Mouse (Mus musculus): Measurements from ENCODE around the gene Irf2bpl.

The Irf2bpl gene

DNA sequence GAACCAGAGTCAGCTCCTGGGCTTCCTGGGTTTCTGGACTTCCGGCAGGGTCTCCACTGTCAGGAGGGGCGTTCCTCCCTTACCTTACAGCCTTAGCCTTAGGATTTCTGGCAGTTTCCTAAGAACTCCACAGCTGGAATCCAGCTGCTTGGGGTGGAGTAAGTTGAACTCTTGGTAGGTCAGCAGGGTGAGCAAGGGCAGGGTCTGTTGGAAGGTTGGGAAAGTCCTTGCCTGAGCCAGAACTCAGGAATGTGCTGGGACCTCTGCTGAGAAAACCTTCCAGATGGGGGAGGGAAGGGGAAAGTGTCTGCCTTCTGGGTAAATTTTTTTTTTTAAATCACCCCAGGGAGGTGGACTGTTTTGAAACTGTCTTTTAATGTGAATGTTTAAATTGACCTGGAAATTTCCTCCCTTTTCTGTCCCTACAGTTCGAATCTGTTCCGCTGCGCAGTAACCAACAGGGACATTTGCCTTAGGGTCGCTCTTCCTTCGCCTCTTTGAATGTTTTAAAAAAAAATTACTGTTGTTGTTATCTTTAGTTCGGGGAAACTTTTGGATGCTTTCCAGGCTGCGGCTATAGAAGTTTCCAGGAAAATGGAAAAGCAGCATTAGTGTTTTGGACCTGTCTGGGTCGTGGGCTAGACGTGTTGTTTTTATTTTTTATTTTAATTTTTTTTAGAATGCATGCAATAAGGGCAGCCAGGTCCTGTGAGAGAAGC, 15.0 kb upstream of the Irf2bpl start:
- in situ Hi-C loops (cut with MboI, MseI), result no loop called here

DNA sequence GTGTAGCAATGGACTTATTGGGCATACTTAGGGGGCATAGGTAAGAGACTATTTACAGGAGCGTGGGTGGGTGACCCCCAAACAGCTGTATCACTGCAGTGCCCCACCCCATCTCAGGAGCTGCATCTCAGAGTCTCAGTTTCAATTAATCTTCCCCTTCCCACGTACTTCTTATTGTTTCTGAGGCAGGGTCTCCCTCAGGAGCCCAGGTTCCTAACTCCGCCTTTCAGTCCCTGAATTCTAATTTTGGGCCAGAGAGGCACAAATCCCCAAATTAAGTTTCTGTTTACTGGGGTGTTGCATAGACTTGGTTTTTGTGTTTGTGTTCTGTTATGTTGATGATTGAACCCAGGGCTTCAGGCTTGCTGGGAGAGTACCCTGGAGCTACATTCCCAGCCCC, 13.8 kb upstream of the Irf2bpl start:
- in situ Hi-C loops (cut with MboI, MseI), result no loop called here

DNA sequence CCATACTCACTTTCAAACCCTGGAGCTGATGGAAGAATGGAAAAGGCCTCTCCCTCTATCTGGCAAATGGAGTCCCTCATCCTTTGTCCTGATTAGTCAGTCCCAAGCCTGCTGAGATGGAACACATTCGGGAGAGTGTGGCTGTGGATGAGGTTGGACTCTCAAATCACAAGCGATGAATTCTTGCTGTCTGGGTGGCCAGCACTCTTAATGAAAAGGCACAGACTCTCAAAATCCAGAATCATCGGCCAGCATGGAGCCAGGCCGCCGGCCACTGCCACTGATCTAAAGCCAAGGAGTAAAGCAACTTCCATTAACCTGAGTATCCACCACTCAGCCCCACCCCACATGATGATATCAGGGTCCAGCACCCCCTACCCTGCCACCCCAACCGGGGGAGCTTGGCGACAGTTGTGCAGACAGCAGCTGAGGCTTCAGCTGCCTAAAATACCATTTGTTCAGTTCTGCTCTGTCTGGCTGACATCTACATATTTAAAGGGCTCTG, 13.2 kb upstream of the Irf2bpl start:
- in situ Hi-C loops (cut with MboI, MseI), result no loop called here

DNA sequence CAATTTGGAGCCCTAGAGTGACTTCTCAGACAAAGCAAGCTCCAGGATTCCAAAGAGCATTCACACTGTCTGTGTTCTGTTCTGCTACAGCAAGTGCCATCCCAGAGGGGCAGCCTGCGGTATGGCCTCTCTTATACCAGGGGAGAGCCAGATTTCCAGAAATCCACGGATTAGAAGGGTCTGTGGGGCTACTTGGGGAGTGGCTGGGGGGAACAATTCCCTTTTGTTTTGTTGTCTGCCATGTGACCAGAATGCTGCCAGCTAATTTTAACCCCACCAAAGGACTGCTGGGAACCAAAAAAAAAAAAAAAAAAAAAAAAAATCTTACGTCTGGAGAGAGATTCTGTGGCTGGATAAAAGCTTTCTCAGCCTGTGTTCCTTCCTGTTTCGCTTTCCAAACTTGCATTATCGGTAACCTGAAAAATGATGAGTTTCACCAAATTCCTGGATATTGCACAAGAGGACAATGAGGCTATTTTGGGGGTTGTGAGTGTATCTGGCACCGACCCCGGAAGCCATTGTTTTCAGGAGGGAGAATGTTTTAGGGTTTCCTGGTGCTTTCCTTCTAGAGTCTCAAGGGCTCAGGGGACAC, 12.4 kb upstream of the Irf2bpl start:
- in situ Hi-C loops (cut with MboI, MseI), result no loop called here

DNA sequence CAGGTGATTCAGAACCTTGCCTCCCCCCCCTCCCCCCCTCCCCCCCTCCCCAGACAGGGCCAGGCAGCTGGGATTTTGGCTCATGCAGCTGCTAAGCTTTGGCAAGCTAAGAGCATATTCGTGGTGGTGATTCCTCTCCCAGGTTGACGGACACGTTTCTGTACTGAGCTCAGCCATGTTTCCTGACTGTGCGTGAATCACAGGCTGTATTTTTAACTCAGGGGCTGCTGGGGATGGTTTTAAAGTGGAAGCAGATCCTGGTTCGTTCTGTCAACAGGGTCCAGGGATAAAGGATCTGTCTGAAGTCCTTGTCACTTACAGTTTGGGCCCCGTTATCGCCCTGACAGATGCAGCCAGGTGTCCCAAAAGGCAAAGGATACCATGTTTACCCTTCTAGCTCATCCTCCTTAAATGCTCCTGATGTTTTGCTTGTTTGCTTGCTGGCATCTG, 11.9 kb upstream of the Irf2bpl start:
- in situ Hi-C loops (cut with MboI, MseI), result no loop called here

DNA sequence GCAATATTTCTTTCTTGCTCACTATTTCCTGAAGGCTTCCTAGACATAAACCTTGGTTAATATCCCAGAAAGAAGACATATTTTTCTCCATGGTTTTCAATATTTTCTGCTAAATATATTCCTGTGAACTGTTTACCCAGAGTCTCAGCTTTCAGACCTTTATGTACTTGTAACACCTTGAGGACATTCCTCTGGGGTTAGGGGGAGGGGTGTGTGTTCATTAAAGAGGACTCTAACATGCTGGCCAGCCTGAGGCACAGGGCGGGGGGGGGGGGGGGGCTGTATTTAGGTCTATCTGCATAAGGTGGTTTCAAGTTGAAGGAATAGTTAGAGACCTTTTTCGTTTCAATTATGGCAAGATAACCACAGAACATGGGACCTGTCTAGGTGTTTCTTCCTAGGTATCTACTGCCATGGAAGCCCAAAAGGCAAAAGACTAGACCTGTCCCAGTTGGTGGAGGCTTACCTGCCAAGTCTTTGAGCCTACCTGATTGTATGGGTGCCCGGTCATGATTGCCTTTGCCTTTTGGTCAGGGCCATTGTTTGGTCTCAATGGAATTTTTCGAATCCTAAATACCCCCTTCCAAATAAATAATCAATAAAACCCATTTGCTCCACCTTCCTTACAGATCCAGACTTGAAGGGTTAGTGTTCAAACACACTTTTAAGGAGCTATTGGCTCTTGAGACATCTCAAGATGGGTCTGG, 11.3 kb upstream of the Irf2bpl start:
- in situ Hi-C loops (cut with MboI, MseI), result no loop called here

DNA sequence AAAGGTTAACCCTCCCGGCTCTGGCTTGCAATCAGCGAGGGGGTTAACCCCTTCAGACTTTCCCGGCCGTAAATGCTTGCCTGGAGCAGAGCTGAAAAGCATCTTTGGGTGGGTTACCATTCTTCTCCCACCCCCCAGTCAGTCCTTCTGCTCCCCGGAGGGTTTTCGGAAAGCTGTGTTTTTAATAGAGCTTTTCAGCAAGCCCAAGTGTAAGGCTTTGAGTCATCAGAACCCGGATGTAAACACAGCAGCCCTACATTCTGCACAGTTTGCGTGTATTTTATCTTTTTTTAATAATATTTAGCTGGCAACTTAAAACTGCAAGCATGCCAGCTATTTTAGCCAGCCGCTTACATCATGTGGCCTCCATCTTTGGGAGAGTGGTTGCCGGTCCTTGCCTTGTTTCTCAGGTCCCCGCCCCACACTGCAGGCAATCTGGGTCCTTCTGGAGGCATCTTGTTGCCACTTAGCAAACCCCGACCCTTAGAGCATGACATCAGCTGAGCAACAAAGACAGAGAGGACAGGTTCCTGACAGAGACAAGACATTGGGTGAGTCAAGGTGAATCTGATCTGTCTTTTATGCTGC, 10.3 kb upstream of the Irf2bpl start:
- in situ Hi-C loops (cut with MboI, MseI), result no loop called here

DNA sequence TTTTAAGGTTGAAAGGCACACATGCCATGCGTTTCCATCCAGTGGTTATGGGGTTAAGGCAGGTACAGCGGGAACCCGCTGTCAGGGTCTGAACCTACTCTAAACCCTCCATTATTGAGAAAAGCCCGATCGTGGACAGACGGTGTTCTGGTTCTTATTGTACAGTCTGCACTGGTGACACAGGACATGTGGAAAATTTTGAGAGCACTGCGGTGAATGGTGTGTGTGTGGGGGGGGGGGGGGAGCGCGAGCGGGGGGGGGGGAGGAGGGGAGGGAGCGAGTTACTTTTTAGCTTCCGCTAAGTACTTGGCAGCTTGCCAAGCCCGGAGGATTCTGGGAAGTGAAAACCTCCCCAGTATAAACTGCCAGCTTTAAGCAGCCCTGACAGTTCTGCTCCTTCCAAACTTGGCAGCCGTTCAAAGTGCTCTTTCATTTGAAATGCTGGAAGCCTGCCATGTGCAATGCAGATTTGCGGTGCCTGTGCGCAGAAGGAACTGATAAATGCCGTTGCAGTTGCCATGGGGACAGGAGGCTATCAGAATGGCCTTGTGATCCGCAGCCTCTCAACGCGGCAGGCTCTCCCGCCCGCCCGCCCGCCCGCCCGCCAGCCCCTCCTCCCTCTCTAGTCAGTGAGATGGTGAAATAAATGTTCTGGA, 9.7 kb upstream of the Irf2bpl start:
- in situ Hi-C loops (cut with MboI, MseI), result no loop called here

DNA sequence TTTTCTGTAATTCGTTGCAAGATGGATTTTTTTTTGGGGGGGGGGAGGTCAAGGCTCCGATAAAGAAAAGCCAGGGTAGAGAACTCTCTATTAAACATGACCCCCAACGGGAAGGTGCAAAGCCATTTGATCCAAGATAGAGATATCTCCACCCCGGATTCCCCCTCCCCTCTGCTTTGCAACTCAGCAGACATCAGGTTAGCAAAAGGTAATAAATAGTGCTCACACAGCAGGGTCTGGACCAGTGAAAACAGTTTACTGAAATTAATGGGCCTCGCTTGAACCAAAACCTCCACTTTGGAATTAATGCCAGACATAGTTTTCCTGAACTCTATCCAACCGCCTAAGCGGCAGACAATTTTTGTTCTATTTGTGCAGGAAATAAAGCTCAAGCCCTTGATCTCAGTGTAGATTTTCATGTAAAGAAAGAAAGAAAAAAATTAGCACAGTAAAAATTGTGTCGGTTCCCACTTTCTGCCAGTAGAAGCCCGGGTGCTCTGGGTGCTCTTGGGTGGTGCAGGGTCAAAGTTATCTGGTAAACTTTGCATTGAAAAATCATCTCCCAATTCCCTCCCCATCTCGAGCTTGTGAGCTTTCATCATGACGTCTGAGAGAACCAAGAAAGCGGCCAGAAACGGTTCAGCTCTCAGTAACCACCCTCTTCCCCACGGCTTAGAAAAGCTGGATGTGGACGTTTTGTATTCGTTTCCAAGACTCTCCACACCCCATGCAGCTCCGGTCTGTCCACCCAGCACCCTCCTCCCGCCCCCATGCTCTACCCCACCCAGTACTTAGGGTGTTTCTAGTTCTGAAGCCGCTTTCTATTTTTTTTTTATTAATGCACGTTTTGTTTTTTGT, 9.0 kb upstream of the Irf2bpl start:
- in situ Hi-C loops (cut with MboI, MseI), result no loop called here

DNA sequence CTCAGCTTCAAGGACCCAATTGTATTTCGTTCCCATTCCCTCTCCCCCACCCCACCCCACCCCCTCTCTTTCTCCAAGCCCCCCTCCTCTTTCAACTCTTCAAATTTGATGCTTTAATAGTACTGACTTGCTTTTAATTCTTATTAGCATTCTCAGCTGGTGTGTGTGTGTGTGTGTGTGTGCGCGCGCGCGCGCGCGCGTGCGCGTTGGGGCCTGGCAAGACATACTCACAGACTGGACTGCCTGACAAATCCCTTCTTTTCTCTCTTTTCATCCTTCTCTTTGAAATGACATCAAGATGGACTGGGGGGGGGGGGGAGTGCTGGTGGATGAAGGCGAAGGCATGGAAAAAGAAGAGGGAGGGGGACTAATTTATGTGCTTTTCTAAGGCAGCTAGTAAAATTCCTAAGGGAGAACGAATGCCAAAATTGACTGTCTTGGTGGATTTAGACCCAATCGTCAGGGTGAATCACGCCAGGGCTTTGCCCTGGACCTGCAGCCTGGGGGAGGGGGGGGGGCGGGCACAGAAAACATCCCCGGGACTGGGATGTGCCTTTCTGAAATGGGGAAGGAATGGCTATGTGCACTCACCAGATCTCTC, 8.2 kb upstream of the Irf2bpl start:
- in situ Hi-C loops (cut with MboI, MseI), result no loop called here

DNA sequence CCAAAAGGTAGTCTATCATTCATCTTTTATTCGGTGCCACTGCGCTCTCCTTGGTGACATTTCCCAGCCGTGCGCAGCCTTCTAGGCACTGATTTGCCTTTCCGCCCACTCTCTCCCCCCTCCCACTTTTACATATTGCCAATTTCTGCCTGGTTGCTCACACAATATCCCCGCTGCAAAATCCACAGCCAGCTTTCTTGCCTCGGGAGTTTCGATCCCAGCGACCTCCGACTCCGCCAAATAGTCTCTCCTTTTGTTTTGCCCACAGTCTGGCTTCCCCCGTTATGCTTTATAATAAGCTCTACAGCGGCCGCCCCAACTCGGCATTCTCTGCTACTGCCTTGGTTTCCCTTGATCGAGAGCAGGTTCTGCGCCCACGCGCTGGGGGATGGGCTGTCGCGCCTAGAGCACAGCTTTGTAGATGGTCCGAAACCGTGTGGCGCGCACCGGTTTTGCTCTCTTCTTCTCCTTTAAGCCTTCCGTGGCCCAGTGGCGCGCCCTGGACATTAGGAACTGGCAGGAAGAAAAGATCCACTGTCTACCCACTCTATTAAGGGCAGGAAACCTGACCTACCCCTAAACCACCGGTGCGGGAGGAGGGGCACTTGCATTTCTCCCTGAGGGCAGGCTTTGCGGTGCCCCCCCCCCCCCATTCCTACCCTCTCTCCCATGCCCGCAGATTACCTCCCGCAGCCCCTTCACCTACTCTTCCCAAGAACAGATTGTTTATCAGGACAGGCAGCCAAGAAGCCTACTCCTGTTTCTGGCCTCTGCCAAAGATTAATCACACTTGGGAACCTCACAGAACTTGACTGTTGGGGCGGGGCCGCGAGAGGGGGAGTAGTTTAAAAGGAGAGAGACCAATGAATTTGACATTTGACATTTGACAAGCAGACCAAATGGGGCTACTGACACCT, 7.4 kb upstream of the Irf2bpl start:
- in situ Hi-C loops (cut with MboI, MseI), result no loop called here

DNA sequence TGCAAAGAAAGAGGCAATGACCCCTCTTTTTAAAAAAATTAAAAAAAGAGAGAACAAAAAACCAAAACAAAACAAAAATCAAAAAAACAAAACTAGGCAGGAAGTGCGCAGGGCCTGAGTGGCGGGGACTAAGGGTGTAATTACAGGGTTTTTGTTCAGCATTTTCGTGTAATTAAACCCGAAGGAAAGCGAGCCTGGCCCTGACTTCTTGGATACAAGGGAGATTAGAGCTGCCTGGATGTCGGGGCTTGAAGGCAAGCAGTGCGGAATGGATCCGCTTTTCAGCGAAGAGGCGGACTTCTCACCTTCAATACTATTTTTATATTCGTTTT, 6.8 kb upstream of the Irf2bpl start:
- in situ Hi-C loops (cut with MboI, MseI), result no loop called here

DNA sequence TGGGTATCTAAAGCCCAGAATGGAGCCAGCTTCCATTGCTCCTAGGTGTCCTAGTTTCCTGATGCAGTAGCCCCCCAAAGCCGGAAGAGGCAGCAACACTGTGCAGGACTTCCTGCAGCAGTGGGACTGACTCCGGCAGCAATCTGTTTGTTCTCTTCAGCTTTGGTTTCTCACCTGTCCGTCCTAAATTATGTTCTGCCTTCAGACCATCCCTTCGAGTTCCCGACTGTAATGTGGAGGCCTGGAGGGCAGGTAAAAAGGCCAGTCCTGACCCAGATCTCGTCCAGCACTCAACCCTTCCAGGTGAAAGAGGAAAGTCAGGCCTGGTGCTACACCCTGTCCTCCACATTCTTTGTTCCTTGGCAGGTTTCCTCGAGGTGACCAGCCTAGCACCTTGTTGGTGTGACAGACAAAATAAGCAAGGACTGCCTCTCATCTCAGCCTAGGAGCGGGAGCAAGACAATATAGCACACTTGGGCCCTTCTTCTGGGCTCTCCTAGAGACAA, 6.3 kb upstream of the Irf2bpl start:
- in situ Hi-C loops (cut with MboI, MseI), result no loop called here

DNA sequence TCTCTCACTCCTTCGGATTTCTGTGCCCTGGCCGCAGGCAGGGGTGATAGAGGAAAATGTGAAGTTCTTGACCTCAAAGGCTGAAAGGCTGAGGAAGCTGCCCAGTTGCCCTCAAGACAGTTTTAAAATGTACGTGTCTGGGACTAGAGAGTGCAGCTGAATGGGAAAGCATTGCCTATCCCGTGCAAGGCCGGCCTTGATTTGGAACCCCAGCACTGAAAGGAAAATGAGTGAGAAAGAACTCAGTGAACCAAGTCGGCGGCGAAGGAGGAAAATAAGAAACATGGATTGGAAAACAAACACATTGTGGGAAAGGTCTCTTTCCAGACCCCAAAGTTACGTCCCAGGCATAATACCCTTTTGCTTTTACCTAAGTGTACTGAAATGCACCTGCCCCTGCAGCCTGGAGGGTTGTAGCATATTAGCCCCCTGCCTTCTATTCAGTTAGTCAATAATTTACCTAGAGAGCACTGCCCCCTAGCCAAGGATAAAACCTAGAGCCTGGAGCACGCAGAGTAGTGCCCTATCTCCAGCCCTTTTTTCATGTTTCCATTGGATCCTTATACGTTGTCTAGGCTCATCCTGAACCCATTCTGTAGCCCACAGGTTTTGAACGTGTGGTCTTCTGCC, 5.6 kb upstream of the Irf2bpl start:
- in situ Hi-C loops (cut with MboI, MseI), result no loop called here

DNA sequence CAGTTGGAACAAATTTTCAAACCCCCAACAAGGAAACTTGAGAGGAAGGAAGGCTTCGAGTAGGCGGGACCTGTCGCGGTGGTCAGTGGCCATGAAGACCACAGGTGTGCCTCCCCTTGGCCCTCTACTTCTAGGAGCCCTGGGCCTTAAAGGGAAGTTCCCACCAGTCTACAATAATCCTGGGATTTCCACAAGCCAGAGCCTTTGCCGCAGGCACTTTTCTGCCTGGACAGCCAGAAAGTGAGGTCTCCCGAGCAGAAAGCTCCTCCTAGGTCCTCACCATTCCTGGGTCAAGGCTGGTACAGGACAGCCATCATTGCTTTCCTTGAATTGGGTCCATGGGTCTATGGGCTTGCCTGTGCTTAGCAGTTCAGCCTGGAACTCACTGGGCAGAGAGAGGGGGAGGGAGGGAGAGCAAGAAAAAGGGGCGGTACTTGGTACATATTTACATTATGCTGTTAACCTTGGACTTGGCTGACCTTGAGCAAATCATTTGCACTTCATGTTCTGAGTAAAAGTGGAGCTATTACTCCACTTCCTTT, 4.6 kb upstream of the Irf2bpl start:
- in situ Hi-C loops (cut with MboI, MseI), result loop anchor here (10.0 kb wide), 1 partner anchor 64 kb away; no protein-coding TSS in a partner anchor

DNA sequence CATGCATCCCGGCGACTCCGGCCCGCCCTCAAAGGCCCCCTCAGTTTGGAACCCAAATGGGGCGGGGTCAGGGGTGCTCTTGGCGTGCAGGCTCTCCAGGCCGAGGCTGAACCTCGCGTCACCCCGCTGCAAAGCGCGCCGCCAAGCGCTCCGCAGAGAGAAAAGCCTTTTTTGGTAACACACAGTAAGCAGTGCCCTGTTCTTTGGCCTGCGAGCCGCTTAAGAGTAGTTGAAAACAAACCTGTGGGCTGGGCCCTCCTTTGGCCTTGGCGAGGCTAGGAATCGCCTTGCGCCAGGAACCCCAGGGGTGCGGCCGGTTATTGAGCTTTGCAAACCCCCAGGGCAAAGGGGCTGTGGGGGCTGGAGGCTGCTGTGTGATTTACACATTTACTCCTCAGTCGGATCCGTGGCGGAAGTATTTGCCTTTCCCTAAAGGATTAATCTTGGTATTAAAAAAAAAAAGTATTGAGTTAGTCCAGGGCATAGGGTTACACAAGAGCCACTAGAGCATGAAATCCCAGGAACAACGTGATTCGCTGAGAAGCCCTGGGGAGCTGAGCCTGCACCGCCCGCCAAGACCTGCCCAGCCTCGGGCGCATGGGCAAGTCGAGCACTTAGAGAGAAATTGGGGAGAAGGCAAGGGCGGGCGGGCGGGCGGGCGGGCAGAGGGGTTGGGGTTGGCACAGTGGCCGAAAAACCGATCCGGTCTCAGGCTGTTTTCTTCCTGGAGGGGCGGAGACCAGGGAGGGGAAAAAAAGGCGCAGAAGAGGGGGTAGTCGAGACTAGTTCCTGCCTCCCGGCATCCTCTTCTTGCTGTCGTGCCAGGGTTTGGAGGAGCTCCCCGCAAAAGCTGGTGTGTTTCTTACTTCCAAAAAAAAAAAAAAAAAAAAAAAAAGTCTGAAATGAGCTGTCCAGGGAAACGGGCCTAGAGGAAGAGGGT, 3.8 kb upstream of the Irf2bpl start:
- in situ Hi-C loops (cut with MboI, MseI), result loop anchor here (10.0 kb wide), 1 partner anchor 64 kb away; no protein-coding TSS in a partner anchor

Measured in regulatory T cell (primary cell).